Mouse (Mus musculus) small intestine, adult 2 months (tissue): ENCODE results near the gene Btbd1.

Experiments
- CTCF ChIP-seq: fragments of 200-500 bp; IDR thresholded peaks from 2 replicates; pipeline ENCODE4 v1.5.1; 2012; ENCODE audit warnings: low read depth, mild to moderate bottlenecking, control low read depth, inconsistent platforms, low read length, moderate library complexity, mixed read lengths; ENCODE audit not compliant: insufficient replicate concordance, insufficient read length; ENCODE audit errors: extremely low read depth
- POLR2A ChIP-seq: fragments of 200-500 bp; IDR thresholded peaks from 2 replicates; pipeline ENCODE4 v1.6.1; 2012; ENCODE audit warnings: low read depth, mild to moderate bottlenecking, control low read depth, inconsistent platforms, low read length, moderate library complexity

DNA sequence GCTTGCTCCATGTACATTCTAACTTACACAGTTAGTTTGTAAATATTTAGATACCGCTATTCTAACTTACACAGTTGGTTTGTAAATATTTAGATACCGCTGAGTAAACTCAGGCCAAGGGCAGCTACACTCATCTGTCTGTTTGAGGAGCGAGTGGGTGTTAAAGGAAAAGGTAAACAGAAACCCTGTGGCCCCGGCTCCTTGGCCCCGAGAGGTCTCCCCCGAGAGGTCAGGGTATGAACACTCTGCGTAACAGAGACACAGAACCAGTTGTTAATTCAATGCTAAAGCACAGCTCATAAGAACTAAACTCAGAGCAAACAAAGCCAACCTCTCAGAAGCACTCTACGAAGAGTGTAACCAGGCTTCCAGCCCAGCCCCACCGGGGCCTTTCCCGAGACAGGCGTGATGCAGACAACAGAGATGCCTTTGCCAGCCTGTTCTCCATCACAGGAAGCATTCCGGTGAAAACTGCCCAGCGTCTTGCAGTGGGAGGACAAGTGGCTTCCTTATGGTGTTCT, 43.3 kb upstream of the Btbd1 start:
- no peak for TF ChIP-seq CTCF
- TF ChIP-seq POLR2A: no peak
